Mouse (Mus musculus) small intestine, adult 2 months (tissue): ENCODE measurements around the gene Gm44579.

Experiments
- CTCF ChIP-seq: fragments of 200-500 bp; IDR thresholded peaks from 2 replicates; pipeline ENCODE4 v1.5.1; 2012; ENCODE audit warnings: low read depth, mild to moderate bottlenecking, control low read depth, inconsistent platforms, low read length, moderate library complexity, mixed read lengths; ENCODE audit not compliant: insufficient replicate concordance, insufficient read length; ENCODE audit errors: extremely low read depth
- POLR2A ChIP-seq: fragments of 200-500 bp; IDR thresholded peaks from 2 replicates; pipeline ENCODE4 v1.6.1; 2012; ENCODE audit warnings: low read depth, mild to moderate bottlenecking, control low read depth, inconsistent platforms, low read length, moderate library complexity

- no peak for TF ChIP-seq CTCF
- TF ChIP-seq POLR2A, result no peak
These were observed 5.3 kb upstream of the Gm44579 start for GRCm38 (mm10) chr15:98226096-98226495.
